Comparison of ENCODE assay signal across 8 mouse cellular contexts in the genomic region with DNA sequence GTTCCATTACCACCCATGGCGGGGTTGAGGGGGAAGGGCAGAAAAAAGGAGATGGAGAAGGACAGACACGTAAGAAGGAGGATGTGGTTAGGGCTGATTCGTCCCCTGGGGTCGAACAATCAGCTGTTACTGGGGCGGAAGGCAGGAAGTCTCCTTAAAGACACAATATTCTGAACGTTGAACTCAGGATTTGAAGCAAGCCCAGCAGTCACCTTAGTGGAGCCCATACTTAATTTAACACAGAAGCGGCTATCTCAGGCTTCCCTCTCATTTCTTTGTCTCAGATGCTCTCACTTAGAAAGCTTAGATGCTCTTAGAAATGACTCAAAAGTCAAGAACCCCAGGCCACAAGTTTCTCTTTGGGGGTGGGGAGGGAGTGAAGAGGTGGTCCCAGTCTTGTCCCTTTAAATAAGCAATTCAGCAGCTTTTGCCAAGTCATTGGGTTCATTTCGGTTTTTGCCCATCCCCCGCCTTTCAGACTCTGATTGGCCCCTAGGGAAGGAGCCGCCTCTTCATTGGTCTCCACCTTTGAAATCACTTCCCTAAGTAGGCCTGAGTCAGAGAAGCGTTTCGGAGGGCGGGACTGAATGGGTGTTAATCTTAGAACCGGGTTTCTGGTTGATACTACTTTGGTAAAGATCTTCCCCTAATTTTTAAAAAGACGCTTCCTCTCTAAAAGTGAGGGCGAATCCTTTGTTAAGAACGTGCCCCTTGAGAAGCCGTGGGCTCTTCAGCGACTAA. TPM values are rescaled to one million over a fixed set of nuclear protein-coding genes. Genes with fewer than 3 reads are reported as not detected.
DNase-seq lines count a peak whose midpoint lies in the region; ATAC-seq and TF ChIP-seq lines count a peak whose summit lies in the region.

No protein-coding gene starts in this region.

- no peak for TF ChIP-seq CTCF in hindbrain, postnatal 0 days (IDR thresholded peaks at IDR 0.05; ENCODE audit: low read depth)

- no peak for ATAC-seq in hindbrain, postnatal 0 days

- H3K4me2 ChIP-seq in hindbrain, postnatal 0 days (ENCODE audit: low read depth, low read length): peak overlapping the region; percentile 81

- no peaks in the 10 kb centered on the region for H3K27me3 ChIP-seq in hindbrain, postnatal 0 days (ENCODE audit: insufficient read depth, low read length)

- DNase-seq in ZHBTc4 (ENCODE audit: low read depth, low spot score): peak; percentile 94
- DNase-seq in cerebellum, postnatal 4 days (ENCODE audit: low spot score in 2 of 2): peak; percentile 50 to 72
- DNase-seq in gastrocnemius, adult 18-20 months (ENCODE audit: low spot score): peak; percentile 94
- DNase-seq in hindbrain, postnatal 0 days (ENCODE audit: low spot score): peak; percentile 95
- DNase-seq in left cerebral cortex, adult 18-20 months (ENCODE audit: low spot score in 2 of 2): peak; percentile 87
- DNase-seq in lung, postnatal 4 days: peak; percentile 92 to 93
- peak; percentile 92 for DNase-seq in retina, postnatal 1 day
- DNase-seq in thymus, postnatal 4 days: peak; percentile 88

- H3K36me3 ChIP-seq in hindbrain, postnatal 0 days (ENCODE audit: insufficient read depth, low read length): peaks cover 3% of the 10 kb centered on the region

- 3% methylated on average over 19 of the region's 19 CpGs for WGBS in hindbrain, postnatal 0 days

- peak overlapping the region; percentile 88 for H3K27ac ChIP-seq in hindbrain, postnatal 0 days

- no peaks in the 10 kb centered on the region for H3K9me3 ChIP-seq in hindbrain, postnatal 0 days (ENCODE audit: low read length)

- H3K4me3 ChIP-seq in hindbrain, postnatal 0 days (ENCODE audit: low read length): peak overlapping the region; percentile 91

- peaks cover 21% of the 10 kb centered on the region for H3K4me1 ChIP-seq in hindbrain, postnatal 0 days (ENCODE audit: insufficient read depth, low read length)

- H3K9ac ChIP-seq in hindbrain, postnatal 0 days (replicated peaks; ENCODE audit: low read length): peak overlapping the region; percentile 38

RNA-seq across cellular contexts. Expression of gene Tlcd2, which starts 1.2 kb away (rescaled TPM):
- 1 to 10 TPM; 2.6 to 2.9 TPM for total RNA-seq in gastrocnemius, adult 18-20 months (2021)
- total RNA-seq in hindbrain, postnatal 0 days (2014; rRNA removed): 1.0 and 3.4 TPM in 2 replicates
- polyA plus RNA-seq in hindbrain, postnatal 0 days (2015; fragmentation: Nextera tagmentation; extraction: Ambion mirVana): 1.5 and 1.6 TPM in 2 replicates
- under 1 TPM; 0.91 to 1.00 TPM for total RNA-seq in left cerebral cortex, adult 18-20 months (2021)

RNA-seq across cellular contexts. Expression of gene Wdr81, which starts 5.8 kb away (rescaled TPM):
- 1 to 10 TPM; 4.5 to 5.5 TPM for total RNA-seq in gastrocnemius, adult 18-20 months (2021)
- total RNA-seq in hindbrain, postnatal 0 days (2014; rRNA removed): 19.4 and 20.4 TPM in 2 replicates
- 3.9 and 4.1 TPM in 2 replicates for polyA plus RNA-seq in hindbrain, postnatal 0 days (2015; fragmentation: Nextera tagmentation; extraction: Ambion mirVana)
- 10 to 100 TPM; 18.7 to 19.4 TPM for total RNA-seq in left cerebral cortex, adult 18-20 months (2021)

RNA-seq across cellular contexts. Expression of gene Serpinf2, which starts 20.9 kb away (rescaled TPM):
- under 1 TPM in 1 of 2 experiments, not detected in 1; 0.36 TPM for total RNA-seq in gastrocnemius, adult 18-20 months (2021)
- total RNA-seq in hindbrain, postnatal 0 days (2014; rRNA removed): 0.05 TPM in 1 of 2 replicates, not detected in the other
- polyA plus RNA-seq in hindbrain, postnatal 0 days (2015; fragmentation: Nextera tagmentation; extraction: Ambion mirVana): not detected in 2 replicates
- under 1 TPM in 1 of 2 experiments, not detected in 1; 0.35 TPM for total RNA-seq in left cerebral cortex, adult 18-20 months (2021)

RNA-seq across cellular contexts. Expression of gene Prpf8, which starts 26.3 kb away (rescaled TPM):
- 10 to 100 TPM; 70.1 to 70.9 TPM for total RNA-seq in gastrocnemius, adult 18-20 months (2021)
- 118 and 126 TPM in 2 replicates for total RNA-seq in hindbrain, postnatal 0 days (2014; rRNA removed)
- polyA plus RNA-seq in hindbrain, postnatal 0 days (2015; fragmentation: Nextera tagmentation; extraction: Ambion mirVana): 25.9 and 29.4 TPM in 2 replicates
- 100 to 1,000 TPM; 128 to 134 TPM for total RNA-seq in left cerebral cortex, adult 18-20 months (2021)

RNA-seq across cellular contexts. Expression of gene Serpinf1, which starts 37.8 kb away (rescaled TPM):
- total RNA-seq in gastrocnemius, adult 18-20 months (2021): 10 to 100 TPM; 50.2 to 64.1 TPM
- total RNA-seq in hindbrain, postnatal 0 days (2014; rRNA removed): 56.6 and 57.6 TPM in 2 replicates
- 41.5 and 47.1 TPM in 2 replicates for polyA plus RNA-seq in hindbrain, postnatal 0 days (2015; fragmentation: Nextera tagmentation; extraction: Ambion mirVana)
- total RNA-seq in left cerebral cortex, adult 18-20 months (2021): 10 to 100 TPM; 12.6 to 12.7 TPM
